Mouse (Mus musculus): ENCODE measurements at regions not wholly inside any gene's neighbourhood (a gene's known extent, or its start where the extent isn't known, plus 50 kb on each side); places are given as distances from the start of the nearest gene placed in this dataset.

GRCm38 (mm10) chr8:9042835-9043792, 352.8 kb upstream of the Arglu1 start:
- no peak for DNase-seq

DNA sequence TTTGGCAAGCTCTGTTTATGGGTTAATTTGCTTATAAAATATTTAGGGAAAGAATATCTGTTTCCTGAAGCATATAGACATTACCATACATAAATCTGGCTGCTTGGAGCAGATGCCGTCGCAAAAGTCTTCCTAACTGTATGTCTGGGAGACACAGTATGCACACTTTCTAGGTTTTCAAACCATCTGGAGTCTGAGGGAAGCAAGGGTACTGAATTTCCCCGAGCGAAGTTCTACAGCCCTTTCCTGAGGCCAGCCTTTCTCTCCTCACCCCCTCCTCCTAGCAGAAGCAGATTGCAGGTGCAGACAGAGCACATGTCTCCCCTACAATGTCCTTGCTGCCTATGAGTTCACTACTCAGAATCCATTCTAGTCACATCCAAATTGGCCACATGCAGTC, 338.8 kb upstream of the Arglu1 start:
- no peak for DNase-seq

DNA sequence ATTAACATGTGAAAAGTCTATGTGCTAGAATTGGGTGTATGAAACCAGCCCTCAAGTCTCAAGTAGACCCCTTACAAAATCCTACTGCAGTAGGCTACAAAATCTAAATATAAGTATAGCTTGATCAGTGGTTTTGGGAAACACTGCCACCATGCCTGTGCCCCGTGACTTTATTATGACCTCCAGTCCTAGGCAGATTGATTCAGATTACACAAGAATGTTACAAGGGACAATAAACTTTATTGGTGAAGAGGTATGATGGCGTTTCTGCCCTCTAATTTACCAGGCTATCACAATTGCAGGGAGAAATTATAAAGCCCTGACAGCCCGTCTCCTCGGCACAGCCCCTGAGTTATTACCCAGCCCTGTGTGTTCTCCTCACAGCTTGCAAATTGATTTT, 337.4 kb upstream of the Arglu1 start:
- DNase-seq: no peak

- DNase-seq: no peak
Measured at GRCm38 (mm10) chr8:9025872-9026271, 335.6 kb upstream of the Arglu1 start.

GRCm38 (mm10) chr8:9025378-9025777, 335.1 kb upstream of the Arglu1 start:
- no peak for DNase-seq

GRCm38 (mm10) chr8:9020744-9021143, 330.4 kb upstream of the Arglu1 start:
- DNase-seq: no peak

DNA sequence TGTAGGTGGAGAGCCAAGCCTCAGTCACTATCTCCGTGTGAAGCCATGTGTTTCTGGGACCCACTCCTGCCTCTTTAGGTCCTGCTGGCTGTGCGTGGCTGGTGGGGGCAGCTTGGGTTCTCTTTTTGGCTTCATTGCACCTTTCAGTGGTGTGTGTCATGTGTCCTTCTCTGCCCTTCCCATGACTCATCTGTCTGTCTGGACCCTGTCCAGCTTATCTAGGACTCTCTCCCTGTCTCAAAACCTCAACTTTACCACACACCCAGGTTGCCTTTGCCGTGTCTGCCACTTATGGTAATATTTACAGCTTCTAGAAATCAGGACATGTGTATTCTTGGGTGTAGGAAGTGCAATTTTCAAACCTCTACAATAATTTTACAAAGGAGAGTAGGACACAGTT, 329.9 kb upstream of the Arglu1 start:
- DNase-seq: no peak

- no peak for DNase-seq
Measured at GRCm38 (mm10) chr8:9011785-9012510, 321.6 kb upstream of the Arglu1 start.

DNA sequence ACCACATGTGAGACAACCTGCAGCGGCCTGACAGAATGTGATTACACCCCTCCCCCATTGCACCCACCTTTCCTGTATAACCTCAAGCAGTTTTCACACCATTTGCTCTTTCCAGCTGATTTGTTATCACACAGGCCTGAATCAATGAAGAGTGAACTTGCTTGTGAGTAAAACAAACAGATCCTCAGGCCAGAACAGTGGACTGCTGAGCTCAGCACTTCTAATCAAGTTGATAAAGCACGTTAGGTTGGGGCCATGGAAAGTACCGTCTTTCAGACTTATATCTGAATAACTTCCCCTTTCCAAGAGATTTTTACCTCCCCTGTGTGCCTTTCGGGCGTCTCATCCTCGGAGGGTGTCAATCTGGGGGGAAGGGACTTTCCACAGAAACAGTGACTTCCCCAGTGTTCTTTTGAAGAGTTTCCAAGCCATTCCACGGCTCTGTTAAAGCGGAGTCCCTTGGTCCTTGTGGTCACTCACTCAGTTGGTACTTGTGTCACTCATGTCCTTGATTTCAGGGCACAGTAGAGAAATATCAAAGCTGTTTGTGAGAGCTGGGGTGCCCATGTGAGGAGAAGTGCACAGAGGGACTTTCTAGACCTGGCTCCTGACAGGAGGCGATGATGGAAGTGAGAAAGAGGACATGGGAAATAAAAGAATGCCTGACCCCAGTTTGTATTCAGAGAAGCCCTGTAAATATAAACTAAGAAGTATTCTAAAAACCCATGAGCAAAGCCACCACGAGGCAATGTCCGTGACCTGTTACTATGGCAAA, 317.9 kb upstream of the Arglu1 start:
- DNase-seq: no peak

- DNase-seq: no peak
Measured at GRCm38 (mm10) chr8:8999914-9000313, 309.6 kb upstream of the Arglu1 start.

DNA sequence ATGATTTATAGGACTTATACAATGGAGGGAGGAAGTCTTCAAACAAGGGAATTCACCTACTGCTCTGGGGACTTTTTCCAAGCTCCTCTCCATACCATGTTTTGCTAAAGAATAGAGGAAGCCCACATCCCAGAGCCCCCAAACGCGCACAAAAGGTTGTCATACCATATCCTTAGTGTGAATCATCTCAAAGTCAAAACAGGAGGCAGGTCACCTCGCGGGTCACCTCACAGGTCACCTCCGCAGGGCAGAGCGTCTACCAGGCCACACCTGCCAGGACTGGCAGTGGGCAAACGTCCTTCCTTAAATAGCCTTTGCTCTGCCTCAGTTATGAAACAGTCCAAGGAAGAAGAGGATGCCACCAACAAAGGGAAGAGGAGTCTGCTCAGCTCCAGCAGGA, 307.3 kb upstream of the Arglu1 start:
- DNase-seq: no peak

DNA sequence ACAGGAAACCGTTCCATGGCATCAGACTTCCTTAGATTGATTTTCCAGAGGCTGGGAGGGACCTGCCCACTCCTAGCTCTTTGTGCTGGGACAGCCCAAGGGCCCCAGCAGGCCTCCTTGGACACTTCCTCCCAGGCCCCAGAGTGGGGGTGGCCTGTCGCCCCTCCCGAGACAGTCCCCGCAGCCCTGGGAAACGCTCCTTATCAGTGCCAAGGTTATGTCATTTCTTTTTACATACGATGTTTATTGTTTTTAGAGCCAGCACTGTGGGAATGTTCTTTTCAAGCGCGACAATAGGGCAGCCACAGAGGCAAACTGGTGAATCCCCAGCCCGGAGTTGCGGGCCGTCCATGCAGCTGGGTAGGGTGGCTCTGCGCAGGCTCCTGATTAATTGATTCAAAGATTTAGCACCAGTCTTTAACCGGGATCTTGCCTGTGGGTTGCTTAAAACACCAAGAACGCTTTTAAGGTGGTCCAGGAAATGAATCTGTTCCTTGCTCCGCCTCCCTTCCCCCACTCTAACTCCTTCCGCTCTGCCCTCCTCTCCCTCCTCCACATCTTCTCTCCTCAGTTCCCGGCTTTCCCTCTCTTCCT, 304.4 kb upstream of the Arglu1 start:
- no peak for DNase-seq

GRCm38 (mm10) chr8:8994008-8994407, 303.7 kb upstream of the Arglu1 start:
- no peak for DNase-seq

DNA sequence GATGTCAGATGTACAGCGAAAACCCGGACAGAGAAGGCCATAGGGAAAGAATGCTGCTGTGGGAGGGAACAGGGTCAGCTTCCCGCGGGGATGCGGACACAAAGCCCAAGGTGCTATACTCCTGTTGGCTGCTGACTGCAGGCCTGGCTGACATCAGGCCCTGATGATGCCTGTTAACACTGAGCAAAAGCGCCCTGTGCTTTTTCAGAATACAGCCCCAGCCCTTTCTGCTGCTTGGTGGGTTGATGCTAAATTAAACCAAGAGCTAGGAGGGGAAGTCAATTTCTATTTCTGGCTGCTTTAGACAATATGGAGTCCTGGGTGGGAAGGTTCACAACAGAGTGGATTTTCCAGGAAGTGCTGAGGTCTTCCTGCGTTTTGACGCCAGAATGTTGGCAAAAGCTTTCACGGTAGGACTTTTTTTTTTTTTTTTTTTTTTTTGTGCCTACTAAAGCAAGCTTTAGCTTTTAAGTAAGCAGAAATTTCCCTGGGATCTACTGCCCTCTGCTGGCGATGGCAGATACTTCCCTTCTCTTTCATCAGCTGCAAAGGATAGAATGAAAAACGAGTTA, 302.2 kb upstream of the Arglu1 start:
- peak; percentile 41 for DNase-seq

GRCm38 (mm10) chr8:8991026-8991425, 300.7 kb upstream of the Arglu1 start:
- DNase-seq: no peak

GRCm38 (mm10) chr8:8986068-8986467, 295.7 kb upstream of the Arglu1 start:
- DNase-seq: no peak

DNA sequence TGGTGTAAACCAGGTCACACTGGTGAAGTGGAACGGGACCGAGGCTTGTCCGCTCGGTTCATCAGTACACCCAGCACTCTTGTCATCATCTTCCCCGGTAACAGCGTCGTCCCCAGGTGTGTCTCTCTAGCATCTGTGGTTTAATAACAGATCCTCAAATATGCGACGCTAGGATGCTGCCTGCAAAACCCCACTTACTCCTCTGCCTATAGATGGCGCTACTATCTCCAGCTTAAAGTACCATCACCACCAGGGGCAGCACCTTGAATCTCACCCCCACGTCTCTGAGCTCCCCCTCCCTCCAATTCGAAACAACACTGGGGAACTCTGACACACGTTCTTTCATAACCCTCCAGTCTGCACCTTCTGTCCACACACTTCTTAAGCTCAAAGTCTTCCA, 295.1 kb upstream of the Arglu1 start:
- no peak for DNase-seq

GRCm38 (mm10) chr8:8984829-8985251, 294.5 kb upstream of the Arglu1 start:
- no peak for DNase-seq

- DNase-seq: no peak
Measured at GRCm38 (mm10) chr8:8984159-8984828, 294.0 kb upstream of the Arglu1 start.

GRCm38 (mm10) chr8:8983133-8983661, 292.9 kb upstream of the Arglu1 start:
- no peak for DNase-seq

- no peak for DNase-seq
Measured at GRCm38 (mm10) chr8:8978969-8979368, 288.6 kb upstream of the Arglu1 start.

DNA sequence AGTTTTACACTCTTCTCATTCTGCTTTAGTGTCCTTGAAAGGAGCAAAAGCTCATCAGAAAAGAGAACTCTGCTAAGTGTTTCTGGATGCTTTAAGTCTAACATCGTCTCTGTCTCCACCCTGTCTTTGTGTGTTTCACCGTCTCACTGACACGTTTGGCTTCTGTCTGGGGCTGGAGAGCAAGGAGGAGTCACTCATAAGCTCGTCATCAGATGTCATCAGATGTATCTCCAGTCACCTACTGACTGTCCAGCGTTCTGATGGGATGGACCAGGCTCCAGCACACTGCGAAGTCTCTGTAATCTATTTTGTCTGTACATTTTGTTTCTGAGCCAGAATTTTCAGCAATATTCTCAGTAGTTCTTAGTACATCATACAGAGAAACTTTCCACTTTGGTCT, 283.4 kb upstream of the Arglu1 start:
- DNase-seq: no peak
